Mouse (Mus musculus) bone marrow, adult 2 months (tissue): Measurements from ENCODE around the gene Farp1. TPM values are rescaled to one million over a fixed set of nuclear protein-coding genes. Genes with fewer than 3 reads are reported as not detected.

Experiments used
- H3K27ac ChIP-seq: fragments of 200-500 bp; 2 replicates; pipeline ENCODE4 v1.5.1; 2012; ENCODE audit warnings: low read depth, mild to moderate bottlenecking, control low read depth, inconsistent platforms, low read length; ENCODE audit not compliant: control insufficient read depth, poor library complexity, insufficient read depth
- H3K4me1 ChIP-seq: fragments of 200-500 bp; 2 replicates; pipeline ENCODE4 v1.6.1; 2011; ENCODE audit warnings: low read length; ENCODE audit not compliant: control insufficient read depth, insufficient read depth
- H3K4me3 ChIP-seq: fragments of 200-500 bp; replicated peaks from 2 replicates; pipeline ENCODE3; 2011; ENCODE audit warnings: mild to moderate bottlenecking, low read depth, low read length, control low read depth; ENCODE audit not compliant: control insufficient read depth
- CTCF ChIP-seq: fragments of 200-500 bp; IDR thresholded peaks from 2 replicates; pipeline ENCODE4 v1.5.1; 2011; ENCODE audit warnings: low read length, control low read depth; ENCODE audit not compliant: control insufficient read depth, insufficient read depth
- POLR2A ChIP-seq: fragments of 200-500 bp; IDR thresholded peaks from 2 replicates; pipeline ENCODE4 v1.6.1; 2011; ENCODE audit warnings: low read depth, mild to moderate bottlenecking, control low read depth, low read length, borderline replicate concordance; ENCODE audit not compliant: control insufficient read depth
- WGBS: fragments of 180-500 bp; shearing (Covaris S2); methylation state at CpG from one replicate; pipeline ENCODE4 v1.1.7; 2018; 5-methylcytosine and 5-hydroxymethylcytosine counted together
- polyA plus RNA-seq: library from polyadenylated mRNA; stranded (reverse); fragments of >200 nt; gene quantifications from 2 replicates; pipeline ENCODE4 v1.2.4, GENCODE M21; 2011; ENCODE audit warnings: low replicate concordance; ENCODE audit not compliant: missing spikeins, insufficient read depth, insufficient read length

The Farp1 gene
- polyA plus RNA-seq, 1 experiment, result 4.2 TPM

GRCm38 (mm10) chr14:121060484-121060883 is 25.5 kb downstream of the Farp1 start:
- no peaks in the 10 kb centered on the region; the same call in 1 of the 2 replicates for H3K4me1 ChIP-seq
- WGBS, result 83% methylated on average over 11 of the region's 11 CpGs
- no peak overlapping the region for H3K4me3 ChIP-seq
- H3K27ac ChIP-seq, result no peak overlapping the region
- TF ChIP-seq CTCF, result no peak
- TF ChIP-seq POLR2A, result no peak

GRCm38 (mm10) chr14:121061686-121062085 is 26.7 kb downstream of the Farp1 start:
- WGBS, result 76% methylated on average over 4 of the region's 4 CpGs
- H3K27ac ChIP-seq, result no peak overlapping the region
- TF ChIP-seq POLR2A (no peak), CTCF (no peak)
- no peaks in the 10 kb centered on the region; the same call in 1 of the 2 replicates for H3K4me1 ChIP-seq
- no peak overlapping the region for H3K4me3 ChIP-seq

GRCm38 (mm10) chr14:121062238-121063082 is 27.5 kb downstream of the Farp1 start:
- no peak overlapping the region for H3K4me3 ChIP-seq
- no peak for TF ChIP-seq POLR2A
- TF ChIP-seq CTCF, result no peak
- 73% methylated on average over 14 of the region's 14 CpGs for WGBS
- H3K27ac ChIP-seq, result no peak overlapping the region
- no peaks in the 10 kb centered on the region for H3K4me1 ChIP-seq

GRCm38 (mm10) chr14:121064726-121065125 is 29.7 kb downstream of the Farp1 start:
- H3K27ac ChIP-seq, result no peak overlapping the region
- WGBS, result 89% methylated on average over 1 of the region's 1 CpGs
- no peak overlapping the region for H3K4me3 ChIP-seq
- no peaks in the 10 kb centered on the region for H3K4me1 ChIP-seq
- TF ChIP-seq CTCF (no peak), POLR2A (no peak)

- TF ChIP-seq CTCF (no peak), POLR2A (no peak)
- WGBS, result 58% methylated on average over 5 of the region's 5 CpGs
- Histone ChIP-seq H3K4me1 (no peaks in the 10 kb centered on the region; the same call in 1 of the 2 replicates), H3K4me3 (no peak overlapping the region), H3K27ac (no peak overlapping the region)
These were observed 38.3 kb downstream of the Farp1 start for GRCm38 (mm10) chr14:121073093-121073866.

DNA sequence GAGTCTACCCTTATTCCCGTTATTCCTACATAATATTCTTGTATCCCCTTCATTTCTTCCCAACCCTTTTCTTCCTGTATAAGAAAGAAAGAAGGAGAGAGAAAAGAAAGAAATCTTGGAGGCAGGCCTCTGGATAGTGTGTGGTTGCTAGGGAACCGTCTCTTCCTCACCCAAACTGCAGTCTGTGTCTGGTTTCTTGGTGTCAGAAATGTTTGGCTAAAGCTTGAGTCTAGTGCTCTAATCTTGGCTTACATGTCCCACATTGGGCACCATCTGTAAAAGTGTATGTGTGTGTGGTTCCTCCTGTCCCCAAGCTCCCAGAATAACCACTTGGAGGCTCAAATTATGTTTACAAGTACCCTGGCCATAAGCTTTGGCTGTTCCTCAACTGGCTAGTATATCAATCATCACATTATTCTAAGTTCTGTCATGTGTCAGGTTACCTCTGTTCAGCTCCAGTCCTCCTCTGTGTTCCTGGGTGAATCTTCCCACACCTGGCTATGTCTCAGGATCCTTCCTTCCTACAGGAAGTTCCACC is 39.3 kb downstream of the Farp1 start:
- TF ChIP-seq CTCF (no peak), POLR2A (no peak)
- WGBS, result 75% methylated on average over 2 of the region's 2 CpGs
- Histone ChIP-seq H3K4me3 (no peak overlapping the region), H3K4me1 (no peaks in the 10 kb centered on the region; the same call in 1 of the 2 replicates), H3K27ac (no peak overlapping the region)

GRCm38 (mm10) chr14:121080739-121081138 is 45.7 kb downstream of the Farp1 start:
- Histone ChIP-seq H3K4me1 (no peaks in the 10 kb centered on the region), H3K4me3 (no peak overlapping the region), H3K27ac (no peak overlapping the region)
- TF ChIP-seq POLR2A (no peak), CTCF (no peak)
- WGBS, result 75% methylated on average over 5 of the region's 5 CpGs

GRCm38 (mm10) chr14:121082341-121082740 is 47.3 kb downstream of the Farp1 start:
- 51% methylated on average over 7 of the region's 7 CpGs for WGBS
- H3K27ac ChIP-seq, result no peak overlapping the region
- no peak for TF ChIP-seq CTCF
- TF ChIP-seq POLR2A, result no peak
- no peaks in the 10 kb centered on the region for H3K4me1 ChIP-seq
- H3K4me3 ChIP-seq, result no peak overlapping the region
